Mouse (Mus musculus) embryonic fibroblast, embryonic 13.5 days (primary cell): ENCODE results near the gene Csf2. TPM values are rescaled to one million over a fixed set of nuclear protein-coding genes. Genes with fewer than 3 reads are reported as not detected.

Source experiments
- H3K27ac ChIP-seq: 2 replicates; pipeline ENCODE4 v1.5.1; 2012; ENCODE audit warnings: low read length, control low read depth, inconsistent platforms; ENCODE audit not compliant: insufficient read depth
- H3K4me1 ChIP-seq: 2 replicates; pipeline ENCODE4 v1.6.1; 2011; ENCODE audit warnings: low read length; ENCODE audit not compliant: control insufficient read depth, insufficient read depth
- H3K4me3 ChIP-seq: 2 replicates; pipeline ENCODE4 v1.5.1; 2011; ENCODE audit warnings: mild to moderate bottlenecking, control low read depth, low read length; ENCODE audit not compliant: insufficient read depth
- CTCF ChIP-seq: IDR thresholded peaks from 2 replicates; pipeline ENCODE4 v1.5.1; 2011; ENCODE audit warnings: mild to moderate bottlenecking, control low read depth, low read length, moderate library complexity, borderline replicate concordance; ENCODE audit not compliant: insufficient read depth
- POLR2A ChIP-seq: IDR thresholded peaks from 2 replicates; pipeline ENCODE4 v1.6.1; 2011; ENCODE audit warnings: low read depth, mild to moderate bottlenecking, control low read depth, low read length, moderate library complexity
- polyA plus RNA-seq: library from polyadenylated mRNA; stranded (reverse); fragments of >200 nt; gene quantifications from 2 replicates; pipeline ENCODE4 v1.2.4, GENCODE M21; 2011; ENCODE audit warnings: low read depth; ENCODE audit not compliant: missing spikeins, insufficient read length

Csf2 gene
- polyA plus RNA-seq, 1 experiment, result not detected

GRCm38 (mm10) chr11:54242494-54242893 lies 7.0 kb downstream of the Csf2 start:
- H3K4me3 ChIP-seq, result no peak overlapping the region

GRCm38 (mm10) chr11:54236939-54237338 lies 12.5 kb downstream of the Csf2 start:
- TF ChIP-seq POLR2A (no peak), CTCF (no peak)
- Histone ChIP-seq H3K4me1 (no peaks in the 10 kb centered on the region), H3K27ac (no peak overlapping the region), H3K4me3 (no peak overlapping the region)

More at GRCm38 (mm10) chr11:54242494-54242893, 7.0 kb downstream of the Csf2 start:
- no peaks in the 10 kb centered on the region for H3K4me1 ChIP-seq
- no peak for TF ChIP-seq POLR2A
- TF ChIP-seq CTCF, result no peak
- H3K27ac ChIP-seq, result no peak overlapping the region

- no peak overlapping the region for H3K4me3 ChIP-seq
- peaks cover 7% of the 10 kb centered on the region; the same call in 1 of the 2 replicates for H3K4me1 ChIP-seq
- no peak for TF ChIP-seq POLR2A
- TF ChIP-seq CTCF, result no peak
- no peak overlapping the region for H3K27ac ChIP-seq
Observed at GRCm38 (mm10) chr11:54227478-54227877, 22.0 kb downstream of the Csf2 start.

GRCm38 (mm10) chr11:54224475-54224986 lies 24.9 kb downstream of the Csf2 start:
- no peak overlapping the region for H3K4me3 ChIP-seq
- H3K27ac ChIP-seq, result no peak overlapping the region
- TF ChIP-seq CTCF, result no peak
- TF ChIP-seq POLR2A, result no peak
- peaks cover 7% of the 10 kb centered on the region; the same call in 1 of the 2 replicates for H3K4me1 ChIP-seq

- no peak overlapping the region for H3K27ac ChIP-seq
- no peak overlapping the region for H3K4me3 ChIP-seq
- peaks cover 7% of the 10 kb centered on the region; the same call in 1 of the 2 replicates for H3K4me1 ChIP-seq
- TF ChIP-seq CTCF, result no peak
- no peak for TF ChIP-seq POLR2A
Observed at GRCm38 (mm10) chr11:54223637-54224474, 25.6 kb downstream of the Csf2 start.

- Histone ChIP-seq H3K4me3 (no peak overlapping the region), H3K27ac (no peak overlapping the region), H3K4me1 (peaks cover 25% of the 10 kb centered on the region)
- TF ChIP-seq POLR2A, result no peak
- no peak for TF ChIP-seq CTCF
Observed at GRCm38 (mm10) chr11:54219903-54220740, 29.3 kb downstream of the Csf2 start.

GRCm38 (mm10) chr11:54219191-54219590 lies 30.3 kb downstream of the Csf2 start:
- Histone ChIP-seq H3K27ac (no peak overlapping the region), H3K4me1 (peaks cover 23% of the 10 kb centered on the region)
- TF ChIP-seq CTCF (no peak), POLR2A (no peak)

GRCm38 (mm10) chr11:54217384-54217783 lies 32.1 kb downstream of the Csf2 start:
- Histone ChIP-seq H3K4me3 (no peak overlapping the region), H3K27ac (no peak overlapping the region), H3K4me1 (peaks cover 26% of the 10 kb centered on the region)
- no peak for TF ChIP-seq CTCF
- TF ChIP-seq POLR2A, result no peak

More at GRCm38 (mm10) chr11:54219191-54219590, 30.3 kb downstream of the Csf2 start:
- H3K4me3 ChIP-seq, result no peak overlapping the region

- H3K4me1 ChIP-seq, result peaks cover 26% of the 10 kb centered on the region
- TF ChIP-seq CTCF (no peak), POLR2A (no peak)
- no peak overlapping the region for H3K27ac ChIP-seq
Observed at GRCm38 (mm10) chr11:54216091-54216490, 33.4 kb downstream of the Csf2 start.

More at GRCm38 (mm10) chr11:54216091-54216490, 33.4 kb downstream of the Csf2 start:
- no peak overlapping the region for H3K4me3 ChIP-seq
